Mouse (Mus musculus) mature B cell (primary cell): ENCODE measurements around the gene Mrtfa.

Source experiments
- in situ Hi-C: fragments of 300-500 bp; cut with MboI; formaldehyde crosslinking; loops from 2 replicates; pipeline ENCODE4 v1.14.3; 2019

Gene Mrtfa

GRCm38 (mm10) chr15:80996090-80996835 lies 194.3 kb downstream of the Mrtfa start:
- in situ Hi-C loops: no loop called here

DNA sequence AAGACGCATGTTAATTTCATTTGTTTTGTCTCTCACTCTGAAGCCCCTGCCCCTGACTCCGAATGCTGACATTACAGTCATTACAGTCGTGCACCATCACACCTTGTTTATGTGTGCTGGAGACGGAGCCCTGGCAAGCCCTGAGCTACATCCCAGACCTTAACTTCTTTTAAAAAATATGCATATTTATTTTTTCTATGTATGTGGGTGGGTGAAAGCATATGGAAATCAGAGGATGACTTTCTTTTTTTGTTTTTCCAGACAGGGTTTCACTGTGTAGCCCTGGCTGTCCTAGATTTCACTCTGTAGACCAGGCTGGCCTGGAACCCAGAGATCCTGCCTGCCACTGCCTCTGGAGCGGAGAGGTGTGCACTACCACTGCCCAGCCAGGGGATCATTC lies 195.6 kb downstream of the Mrtfa start:
- in situ Hi-C loops: no loop called here

- in situ Hi-C loops: no loop called here
These were observed 200.8 kb downstream of the Mrtfa start for GRCm38 (mm10) chr15:80989712-80990111.

- in situ Hi-C loops: no loop called here
These were observed 202.2 kb downstream of the Mrtfa start for GRCm38 (mm10) chr15:80988331-80988730.

GRCm38 (mm10) chr15:80983264-80983663 lies 207.3 kb downstream of the Mrtfa start:
- in situ Hi-C loops: no loop called here

DNA sequence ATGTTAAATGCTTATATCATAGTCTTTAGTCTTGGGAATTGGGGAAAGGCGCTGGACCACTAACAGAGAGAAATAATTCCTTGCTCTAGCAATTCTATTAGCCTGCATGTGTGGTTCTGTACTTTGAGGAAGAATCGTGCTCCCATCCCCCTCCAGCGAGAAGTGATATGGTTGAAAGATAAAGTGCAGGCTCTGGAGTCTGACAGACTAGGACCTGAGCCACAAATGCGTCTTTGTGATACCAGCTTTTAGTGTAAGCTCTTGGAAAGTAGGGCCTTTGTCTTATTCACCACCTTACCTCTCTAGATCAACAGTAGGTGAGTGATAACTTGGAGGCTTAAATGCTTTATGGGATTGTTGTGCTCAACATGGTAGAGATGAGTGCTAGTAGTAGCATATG lies 209.4 kb downstream of the Mrtfa start:
- in situ Hi-C loops: no loop called here

- in situ Hi-C loops: no loop called here
These were observed 210.9 kb downstream of the Mrtfa start for GRCm38 (mm10) chr15:80979611-80980010.

DNA sequence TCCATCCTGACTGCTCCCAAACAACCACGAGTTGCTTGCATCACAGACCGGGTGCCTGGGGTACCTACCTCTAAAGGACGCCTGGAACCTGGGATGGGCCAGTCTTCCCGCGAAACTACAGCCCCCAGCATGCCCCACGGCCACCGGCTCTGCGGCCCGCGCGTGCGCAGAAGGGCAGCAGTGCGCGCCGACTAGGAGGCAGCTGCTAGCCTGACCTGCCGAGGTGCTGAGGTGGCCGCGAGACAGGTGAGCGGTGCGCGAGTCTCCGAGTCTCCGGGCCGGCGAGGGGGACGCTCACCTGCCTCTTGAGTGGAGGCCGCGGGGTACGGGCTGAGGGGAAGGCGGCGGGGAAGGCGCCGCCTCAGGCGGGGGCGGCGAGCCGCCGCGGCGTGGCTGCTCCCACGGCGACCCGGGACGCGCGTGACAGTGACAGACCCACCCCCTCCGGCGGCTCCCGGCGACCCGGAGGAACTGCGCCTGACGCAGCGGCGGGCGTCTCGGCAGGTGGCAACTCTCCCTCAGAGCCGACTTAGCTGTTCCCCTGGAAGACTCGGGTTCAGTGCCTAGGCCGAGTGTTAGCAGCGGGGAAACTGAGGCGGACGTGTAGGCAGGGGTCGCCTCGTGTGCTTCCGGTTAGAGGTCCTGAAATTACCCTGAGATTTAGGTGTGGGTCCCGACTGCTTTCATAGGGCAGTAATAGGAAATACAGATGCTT lies 212.8 kb downstream of the Mrtfa start, which contains the start of gene Sgsm3:
Gene Sgsm3, plus strand, starts transcription at position 146 of the 715 bp plus-strand sequence.
- in situ Hi-C loops: no loop called here

DNA sequence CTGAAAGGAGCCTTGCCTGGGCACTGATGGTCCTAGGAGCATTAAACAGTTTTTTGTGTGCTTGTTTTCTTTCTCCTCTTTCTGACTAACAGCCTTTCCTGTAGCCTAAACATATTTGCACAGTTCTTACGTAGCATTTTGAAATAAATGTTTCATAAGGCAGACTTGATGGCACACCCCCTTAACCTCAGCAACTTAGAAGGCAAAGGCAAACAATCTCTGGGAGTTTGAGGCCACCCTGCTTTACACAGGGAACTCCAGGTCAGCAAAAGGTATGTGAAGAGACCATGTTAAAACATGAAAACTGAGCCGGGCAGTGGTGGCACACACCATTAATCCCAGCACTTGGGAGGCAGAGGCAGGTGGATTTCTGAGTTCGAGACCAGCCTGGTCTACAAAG lies 214.9 kb downstream of the Mrtfa start:
- in situ Hi-C loops: no loop called here

DNA sequence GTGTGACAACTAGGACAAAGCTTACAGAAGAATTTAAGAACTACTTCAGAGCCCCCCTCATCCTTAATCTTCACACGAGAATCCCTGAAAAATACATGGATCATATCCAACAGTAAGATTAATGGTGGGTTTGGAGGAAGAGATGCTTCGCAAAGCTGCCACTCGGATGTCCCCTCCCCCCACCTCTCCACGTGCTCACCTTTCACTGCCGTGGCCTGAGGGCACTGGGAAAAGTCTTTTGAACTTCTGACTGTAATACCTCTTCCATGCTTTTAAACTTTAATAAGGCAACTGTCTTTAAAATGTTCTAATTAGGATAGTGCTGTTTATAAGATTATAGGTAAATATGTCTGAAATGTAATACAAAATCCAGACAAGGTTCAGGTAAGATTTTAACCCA lies 216.2 kb downstream of the Mrtfa start:
- in situ Hi-C loops: no loop called here

- in situ Hi-C loops: no loop called here
These were observed 221.2 kb downstream of the Mrtfa start for GRCm38 (mm10) chr15:80969371-80969770.
